Mouse (Mus musculus): ENCODE results near the gene Col25a1. TPM values are rescaled to one million over a fixed set of nuclear protein-coding genes. Genes with fewer than 3 reads are reported as not detected.

Gene Col25a1
- polyA plus RNA-seq, 1 experiment from 2014 or later, result 17.1 TPM

- H3K27ac ChIP-seq (replicated peaks; ENCODE audit: low read depth, low read length), result no peak overlapping the region
- H3K4me3 ChIP-seq (replicated peaks; ENCODE audit: low read depth, low read length), result no peak overlapping the region
- no peaks in the 10 kb centered on the region for H3K36me3 ChIP-seq (ENCODE audit: control insufficient read depth, insufficient read depth, low read length)
- H3K4me2 ChIP-seq (ENCODE audit: low read length), result no peak overlapping the region
- no peaks in the 10 kb centered on the region for H3K4me1 ChIP-seq (ENCODE audit: control insufficient read depth, insufficient read depth, low read length)
- H3K9ac ChIP-seq (replicated peaks; ENCODE audit: low read length), result no peak overlapping the region
- H3K9me3 ChIP-seq (ENCODE audit: control insufficient read depth, low read length), result no peaks in the 10 kb centered on the region
- DNase-seq (no peak), ATAC-seq (ENCODE audit: low FRiP score, low TSS enrichment) (no peak)
- 86% methylated on average over 4 of the region's 4 CpGs for WGBS
- no peaks in the 10 kb centered on the region for H3K27me3 ChIP-seq (ENCODE audit: control insufficient read depth, insufficient read depth, low read length)
Measured at GRCm38 (mm10) chr3:130354399-130355039, 223.2 kb downstream of the Col25a1 start.

- H3K27ac ChIP-seq (replicated peaks; ENCODE audit: low read depth, low read length), result no peak overlapping the region
- 0 out of 2 replicates have a peak, but pooled peaks cover 3% of the 10 kb centered on the region for H3K4me1 ChIP-seq (ENCODE audit: control insufficient read depth, insufficient read depth, low read length)
- ATAC-seq (ENCODE audit: low FRiP score, low TSS enrichment), result no peak
- 87% methylated on average over 15 of the region's 15 CpGs for WGBS
- no peaks in the 10 kb centered on the region for H3K36me3 ChIP-seq (ENCODE audit: control insufficient read depth, insufficient read depth, low read length)
- no peak for DNase-seq
- no peaks in the 10 kb centered on the region for H3K27me3 ChIP-seq (ENCODE audit: control insufficient read depth, insufficient read depth, low read length)
- no peaks in the 10 kb centered on the region for H3K9me3 ChIP-seq (ENCODE audit: control insufficient read depth, low read length)
- no peak overlapping the region for H3K4me2 ChIP-seq (ENCODE audit: low read length)
- H3K9ac ChIP-seq (replicated peaks; ENCODE audit: low read length), result no peak overlapping the region
- H3K4me3 ChIP-seq (replicated peaks; ENCODE audit: low read depth, low read length), result no peak overlapping the region
Measured at GRCm38 (mm10) chr3:130356575-130357173, 225.4 kb downstream of the Col25a1 start.

GRCm38 (mm10) chr3:130360813-130361212 lies 229.5 kb downstream of the Col25a1 start:
- H3K9me3 ChIP-seq (ENCODE audit: control insufficient read depth, low read length), result no peaks in the 10 kb centered on the region
- H3K4me3 ChIP-seq (replicated peaks; ENCODE audit: low read depth, low read length), result no peak overlapping the region
- 83% methylated on average over 7 of the region's 7 CpGs for WGBS
- H3K9ac ChIP-seq (replicated peaks; ENCODE audit: low read length), result no peak overlapping the region
- no peaks in the 10 kb centered on the region for H3K27me3 ChIP-seq (ENCODE audit: control insufficient read depth, insufficient read depth, low read length)
- H3K4me2 ChIP-seq (ENCODE audit: low read length), result no peak overlapping the region
- no peaks in the 10 kb centered on the region for H3K36me3 ChIP-seq (ENCODE audit: control insufficient read depth, insufficient read depth, low read length)
- DNase-seq, result no peak
- H3K4me1 ChIP-seq (ENCODE audit: control insufficient read depth, insufficient read depth, low read length), result 0 out of 2 replicates have a peak, but pooled peaks cover 3% of the 10 kb centered on the region
- no peak overlapping the region for H3K27ac ChIP-seq (replicated peaks; ENCODE audit: low read depth, low read length)
- no peak for ATAC-seq (ENCODE audit: low FRiP score, low TSS enrichment)

- no peak overlapping the region for H3K4me3 ChIP-seq (replicated peaks; ENCODE audit: low read depth, low read length)
- no peak overlapping the region for H3K4me2 ChIP-seq (ENCODE audit: low read length)
- ATAC-seq (ENCODE audit: low FRiP score, low TSS enrichment) (no peak), DNase-seq (no peak)
- no peaks in the 10 kb centered on the region for H3K9me3 ChIP-seq (ENCODE audit: control insufficient read depth, low read length)
- H3K27ac ChIP-seq (replicated peaks; ENCODE audit: low read depth, low read length), result no peak overlapping the region
- 67% methylated on average over 1 of the region's 1 CpGs for WGBS
- H3K27me3 ChIP-seq (ENCODE audit: control insufficient read depth, insufficient read depth, low read length), result no peaks in the 10 kb centered on the region
- no peak overlapping the region for H3K9ac ChIP-seq (replicated peaks; ENCODE audit: low read length)
- no peaks in the 10 kb centered on the region for H3K36me3 ChIP-seq (ENCODE audit: control insufficient read depth, insufficient read depth, low read length)
- H3K4me1 ChIP-seq (ENCODE audit: control insufficient read depth, insufficient read depth, low read length), result 0 out of 2 replicates have a peak, but pooled peaks cover 3% of the 10 kb centered on the region
Measured at GRCm38 (mm10) chr3:130361922-130362321, 230.6 kb downstream of the Col25a1 start.

- Histone ChIP-seq H3K36me3 (ENCODE audit: control insufficient read depth, insufficient read depth, low read length) (no peaks in the 10 kb centered on the region), H3K27ac (replicated peaks; ENCODE audit: low read depth, low read length) (no peak overlapping the region), H3K4me3 (replicated peaks; ENCODE audit: low read depth, low read length) (no peak overlapping the region), H3K4me2 (ENCODE audit: low read length) (no peak overlapping the region), H3K9ac (replicated peaks; ENCODE audit: low read length) (no peak overlapping the region), H3K27me3 (ENCODE audit: control insufficient read depth, insufficient read depth, low read length) (no peaks in the 10 kb centered on the region), H3K4me1 (ENCODE audit: control insufficient read depth, insufficient read depth, low read length) (0 out of 2 replicates have a peak, but pooled peaks cover 3% of the 10 kb centered on the region), H3K9me3 (ENCODE audit: control insufficient read depth, low read length) (no peaks in the 10 kb centered on the region)
- WGBS, result 89% methylated on average over 7 of the region's 7 CpGs
- ATAC-seq (ENCODE audit: low FRiP score, low TSS enrichment) (no peak), DNase-seq (no peak)
Measured at GRCm38 (mm10) chr3:130362797-130363367, 231.6 kb downstream of the Col25a1 start.

- Histone ChIP-seq H3K9me3 (ENCODE audit: control insufficient read depth, low read length) (no peaks in the 10 kb centered on the region), H3K4me1 (ENCODE audit: control insufficient read depth, insufficient read depth, low read length) (peaks cover 10% of the 10 kb centered on the region; the same call in 1 of the 2 replicates), H3K27ac (replicated peaks; ENCODE audit: low read depth, low read length) (no peak overlapping the region), H3K9ac (replicated peaks; ENCODE audit: low read length) (no peak overlapping the region), H3K36me3 (ENCODE audit: control insufficient read depth, insufficient read depth, low read length) (no peaks in the 10 kb centered on the region), H3K4me2 (ENCODE audit: low read length) (no peak overlapping the region), H3K4me3 (replicated peaks; ENCODE audit: low read depth, low read length) (no peak overlapping the region), H3K27me3 (ENCODE audit: control insufficient read depth, insufficient read depth, low read length) (no peaks in the 10 kb centered on the region)
- DNase-seq (no peak), ATAC-seq (ENCODE audit: low FRiP score, low TSS enrichment) (no peak)
- 65% methylated on average over 8 of the region's 8 CpGs for WGBS
Measured at GRCm38 (mm10) chr3:130366917-130367610, 235.8 kb downstream of the Col25a1 start.

GRCm38 (mm10) chr3:130368352-130368751 lies 237.1 kb downstream of the Col25a1 start:
- no peak overlapping the region for H3K27ac ChIP-seq (replicated peaks; ENCODE audit: low read depth, low read length)
- no peak overlapping the region for H3K9ac ChIP-seq (replicated peaks; ENCODE audit: low read length)
- H3K4me3 ChIP-seq (replicated peaks; ENCODE audit: low read depth, low read length), result no peak overlapping the region
- H3K36me3 ChIP-seq (ENCODE audit: control insufficient read depth, insufficient read depth, low read length), result no peaks in the 10 kb centered on the region
- WGBS, result 95% methylated on average over 4 of the region's 4 CpGs
- peaks cover 10% of the 10 kb centered on the region; the same call in 1 of the 2 replicates for H3K4me1 ChIP-seq (ENCODE audit: control insufficient read depth, insufficient read depth, low read length)
- H3K4me2 ChIP-seq (ENCODE audit: low read length), result no peak overlapping the region
- no peaks in the 10 kb centered on the region for H3K27me3 ChIP-seq (ENCODE audit: control insufficient read depth, insufficient read depth, low read length)
- ATAC-seq (ENCODE audit: low FRiP score, low TSS enrichment) (no peak), DNase-seq (no peak)
- H3K9me3 ChIP-seq (ENCODE audit: control insufficient read depth, low read length), result no peaks in the 10 kb centered on the region

DNA sequence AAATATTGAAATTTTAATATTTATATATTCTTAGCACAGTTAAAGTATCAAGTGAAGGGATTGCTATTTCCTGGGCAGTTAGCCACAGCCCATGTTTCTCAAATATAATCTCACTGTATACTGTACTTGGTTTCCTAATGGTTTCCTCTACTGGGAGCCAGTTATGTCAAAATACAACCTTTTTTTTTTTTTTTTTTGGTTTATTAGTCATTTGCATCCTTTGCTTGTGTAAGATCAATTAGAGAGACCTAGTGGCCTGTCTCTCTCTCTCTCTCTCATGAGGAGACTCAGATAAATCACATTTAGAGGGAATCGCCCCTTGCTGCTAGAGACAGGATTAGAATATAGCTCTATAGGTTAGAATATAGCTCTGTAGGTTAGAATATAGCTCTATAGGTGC lies 237.8 kb downstream of the Col25a1 start:
- H3K27me3 ChIP-seq (ENCODE audit: control insufficient read depth, insufficient read depth, low read length), result no peaks in the 10 kb centered on the region
- no peak for ATAC-seq (ENCODE audit: low FRiP score, low TSS enrichment)
- H3K4me2 ChIP-seq (ENCODE audit: low read length), result no peak overlapping the region
- no peak for DNase-seq
- no peaks in the 10 kb centered on the region for H3K36me3 ChIP-seq (ENCODE audit: control insufficient read depth, insufficient read depth, low read length)
- H3K4me3 ChIP-seq (replicated peaks; ENCODE audit: low read depth, low read length), result no peak overlapping the region
- no peak overlapping the region for H3K9ac ChIP-seq (replicated peaks; ENCODE audit: low read length)
- WGBS, result 90% methylated on average over 1 of the region's 1 CpGs
- no peaks in the 10 kb centered on the region for H3K9me3 ChIP-seq (ENCODE audit: control insufficient read depth, low read length)
- peaks cover 10% of the 10 kb centered on the region; the same call in 1 of the 2 replicates for H3K4me1 ChIP-seq (ENCODE audit: control insufficient read depth, insufficient read depth, low read length)
- H3K27ac ChIP-seq (replicated peaks; ENCODE audit: low read depth, low read length), result no peak overlapping the region

All from midbrain, embryonic 14.5 days (tissue).